Mouse (Mus musculus) adrenal gland, postnatal 10 days (tissue): ENCODE measurements at regions not wholly inside any gene's neighbourhood (a gene's known extent, or its start where the extent isn't known, plus 50 kb on each side); places are given as distances from the start of the nearest gene placed in this dataset.

Source experiments
- DNase-seq: peaks from one replicate; pipeline ENCODE4 v3.0.0; 2021; ENCODE audit warnings: mixed read lengths

DNA sequence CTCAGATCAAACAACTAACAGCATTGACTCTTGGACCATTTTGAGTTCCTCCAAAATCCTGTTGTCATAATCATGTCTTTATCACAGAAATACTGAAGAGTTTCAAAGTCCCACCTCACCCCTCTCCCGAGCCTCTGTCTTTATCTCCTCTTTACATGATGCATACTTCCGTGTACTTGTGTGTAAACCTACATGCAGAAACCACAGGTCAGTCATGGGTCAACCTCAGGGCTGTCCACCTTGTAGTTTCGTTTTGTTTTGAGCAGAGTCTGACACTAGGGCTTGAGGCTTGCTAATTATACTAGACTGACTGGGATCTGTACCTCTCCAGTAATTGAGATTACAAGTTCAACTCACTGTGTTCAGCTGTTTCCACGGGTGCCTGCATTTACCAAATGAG, 348.4 kb upstream of the Acvr2a start:
- no peak for DNase-seq

DNA sequence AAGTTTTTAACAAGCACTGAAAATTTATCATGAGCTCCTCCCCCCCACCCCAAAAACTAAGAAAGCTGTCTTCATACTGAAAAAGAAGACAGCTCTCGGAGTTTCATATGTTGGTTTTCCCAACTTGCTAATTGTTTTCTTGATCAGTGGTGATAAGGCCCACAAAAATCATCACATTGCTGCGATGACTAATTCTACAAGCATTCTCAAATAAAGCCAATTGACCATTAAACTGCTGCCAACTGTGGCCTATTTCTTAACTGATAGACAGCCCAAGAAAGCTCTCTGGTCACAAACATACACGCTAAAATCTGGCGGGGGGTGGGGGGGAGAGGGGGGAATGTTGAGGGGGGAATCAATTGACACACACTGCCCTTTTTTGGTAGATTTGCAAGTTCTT, 345.0 kb upstream of the Acvr2a start:
- no peak for DNase-seq

DNA sequence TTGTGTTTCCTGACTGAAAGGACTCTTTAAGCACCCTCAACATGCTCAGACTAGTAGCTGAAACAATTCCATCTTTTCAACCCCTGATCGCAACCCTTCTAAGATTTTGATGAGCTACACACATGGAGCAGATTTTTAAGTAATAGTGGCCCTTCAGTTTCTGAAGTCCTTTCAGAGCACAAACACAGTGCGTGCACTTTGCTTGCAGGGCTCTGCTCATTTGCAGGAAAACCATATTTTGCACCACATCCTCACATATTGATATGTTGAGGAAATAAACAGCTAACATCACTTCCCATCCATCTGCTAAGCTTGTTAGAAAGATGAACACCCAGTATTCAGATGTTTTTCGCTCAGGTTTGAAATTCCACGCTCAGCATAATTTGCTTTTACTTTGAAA, 344.6 kb upstream of the Acvr2a start:
- no peak for DNase-seq

DNA sequence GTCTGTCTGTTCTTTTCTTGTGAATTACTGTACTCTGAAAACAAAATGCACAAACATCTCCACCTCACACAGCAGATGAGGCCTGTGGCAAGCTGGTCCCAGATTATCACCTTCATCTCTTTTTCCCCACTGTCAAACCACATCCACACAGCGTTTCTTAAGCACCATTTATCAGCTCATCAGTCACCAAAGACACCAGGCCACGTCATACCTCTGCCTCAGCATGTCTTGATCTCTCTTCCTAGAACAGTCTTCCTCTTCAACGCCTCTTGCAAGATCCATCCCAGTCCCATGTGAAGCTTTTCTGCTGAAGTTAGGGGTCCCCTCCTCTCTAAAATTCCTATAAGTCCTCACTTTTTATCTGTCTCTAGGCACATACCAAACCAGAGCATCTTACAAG, 340.8 kb upstream of the Acvr2a start:
- DNase-seq: no peak

DNA sequence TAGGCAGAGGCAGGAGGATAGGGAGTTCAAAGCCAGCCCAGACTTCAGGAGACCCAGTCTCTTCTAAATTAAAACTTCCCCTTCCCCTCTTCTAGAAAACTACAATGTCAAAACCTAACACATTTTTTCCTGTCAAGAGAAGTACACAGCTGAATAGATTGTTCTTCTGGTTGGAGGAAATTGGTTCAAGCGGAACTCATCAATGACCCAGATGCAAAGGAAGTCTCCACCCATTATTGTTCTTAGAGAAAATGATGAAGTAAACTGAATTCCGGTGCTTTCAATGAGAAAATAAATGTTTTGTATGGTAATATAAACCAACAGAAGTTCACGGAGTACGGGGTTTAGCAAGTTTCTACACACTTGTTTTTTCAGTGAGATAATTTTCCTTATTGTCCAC, 339.3 kb upstream of the Acvr2a start:
- DNase-seq: no peak

DNA sequence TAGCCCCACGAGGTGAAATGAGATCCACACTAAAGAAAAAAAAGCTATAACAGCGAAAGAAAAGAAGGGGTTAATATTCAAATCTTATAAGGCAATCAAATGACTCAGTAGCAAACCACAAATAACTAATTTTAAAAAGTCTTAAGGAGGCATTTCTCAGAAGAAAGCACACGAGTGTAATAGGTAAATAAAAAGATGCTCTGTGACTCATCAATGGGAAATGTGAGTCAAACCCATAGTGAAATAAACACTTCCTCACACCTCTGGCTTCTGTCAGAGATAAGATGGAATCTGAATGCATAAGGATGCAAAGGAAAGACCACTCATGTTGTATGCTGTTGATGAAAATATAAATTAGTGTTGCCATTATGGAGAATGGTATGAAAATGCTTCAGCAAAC, 337.1 kb upstream of the Acvr2a start:
- no peak for DNase-seq

DNA sequence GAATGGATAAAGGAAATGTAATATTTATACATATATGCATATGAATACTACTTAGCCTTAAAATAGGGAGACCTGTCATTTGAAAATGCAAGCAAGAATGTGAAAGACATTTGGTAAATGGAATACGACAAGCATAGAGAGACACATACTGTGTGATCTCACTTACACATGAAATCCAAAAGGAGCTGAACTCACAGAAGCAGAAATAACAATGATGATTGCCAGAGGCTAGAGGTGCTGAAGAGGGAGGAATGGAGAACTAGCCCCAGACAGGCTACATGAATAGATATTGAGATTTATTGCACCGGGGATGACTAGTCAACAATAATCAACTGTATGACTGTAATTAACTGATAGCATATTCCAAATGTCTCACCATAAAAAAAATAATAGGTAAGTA, 336.6 kb upstream of the Acvr2a start:
- no peak for DNase-seq

DNA sequence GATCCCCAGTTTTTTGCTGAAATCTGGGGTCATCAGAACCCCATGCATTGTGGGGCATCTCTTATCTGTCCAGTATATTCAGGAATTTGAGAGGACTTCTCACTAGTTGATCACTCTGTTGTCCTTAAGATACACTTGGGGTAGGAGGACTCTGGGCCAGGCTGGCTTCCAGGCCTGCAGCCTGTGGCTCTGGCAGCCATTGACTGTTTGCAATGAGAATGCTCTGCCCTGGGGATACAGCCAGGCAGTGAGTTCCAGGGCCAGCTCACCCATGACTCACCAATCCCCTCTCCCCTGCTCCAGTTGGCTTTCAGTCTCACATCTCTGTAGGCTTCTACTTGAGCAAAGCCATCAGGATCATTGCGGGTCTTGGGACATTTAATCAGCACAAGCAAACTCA, 334.3 kb upstream of the Acvr2a start:
- DNase-seq: peak; percentile 53

DNA sequence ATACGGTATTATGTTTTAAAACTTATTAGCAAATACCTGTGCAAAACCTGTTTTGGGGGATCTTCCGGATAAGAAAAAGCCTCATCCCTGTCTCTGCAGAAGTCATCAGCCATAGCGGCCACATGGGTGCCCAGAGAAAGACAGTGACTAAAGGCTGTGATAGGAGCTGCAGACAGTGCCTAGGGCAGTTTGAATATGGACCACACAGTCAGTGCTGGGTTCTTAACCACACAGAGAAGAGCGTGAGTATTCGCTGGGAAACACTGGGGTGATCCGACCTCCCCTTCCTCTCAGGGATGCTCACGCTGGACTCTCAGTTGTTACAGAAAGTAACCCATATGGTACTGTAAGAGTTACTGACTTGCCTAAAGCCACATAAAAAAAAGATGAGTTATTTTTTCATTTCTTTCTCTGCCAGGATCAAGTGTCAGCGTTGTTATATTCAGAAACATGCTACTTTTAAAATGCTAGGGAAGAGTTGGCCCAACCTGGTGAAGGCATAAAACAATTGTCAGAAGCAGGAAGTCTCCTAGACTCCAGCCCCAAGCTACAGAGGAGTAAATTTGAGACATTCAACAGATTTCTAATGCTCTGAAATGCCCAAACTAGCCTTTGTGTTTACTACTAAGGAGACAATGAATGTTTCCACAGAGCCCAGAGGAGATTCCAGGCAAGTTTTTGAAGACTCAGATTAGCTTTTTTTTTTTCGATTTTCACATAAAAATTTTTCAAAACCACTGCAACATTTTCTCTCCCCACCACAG, 333.3 kb upstream of the Acvr2a start:
- no peak for DNase-seq

DNA sequence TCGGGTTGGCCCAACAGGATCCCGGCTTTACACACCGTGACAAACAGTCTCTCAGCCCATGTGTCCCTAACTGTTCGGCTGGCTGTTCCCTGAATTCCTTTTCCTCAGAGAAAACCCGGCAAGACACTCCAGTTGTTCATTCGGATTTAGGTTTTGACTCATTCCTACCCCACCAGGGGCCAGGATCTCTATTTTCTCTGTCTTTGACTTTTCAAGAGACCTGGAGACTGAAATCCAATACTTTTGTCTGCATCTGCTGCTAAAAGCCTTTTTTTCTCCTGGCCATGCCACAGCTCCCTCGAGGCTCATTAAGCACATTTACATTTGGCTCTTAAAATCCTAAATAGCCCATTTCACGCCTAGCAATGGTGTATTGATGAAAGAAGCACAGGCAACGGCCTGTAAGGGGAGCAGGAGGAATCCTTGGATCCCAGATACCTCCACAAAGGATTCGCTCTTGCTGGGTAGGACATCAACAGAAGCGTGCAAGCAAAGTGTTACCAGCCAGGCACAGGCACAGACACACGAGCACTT, 332.6 kb upstream of the Acvr2a start:
- DNase-seq: no peak

DNA sequence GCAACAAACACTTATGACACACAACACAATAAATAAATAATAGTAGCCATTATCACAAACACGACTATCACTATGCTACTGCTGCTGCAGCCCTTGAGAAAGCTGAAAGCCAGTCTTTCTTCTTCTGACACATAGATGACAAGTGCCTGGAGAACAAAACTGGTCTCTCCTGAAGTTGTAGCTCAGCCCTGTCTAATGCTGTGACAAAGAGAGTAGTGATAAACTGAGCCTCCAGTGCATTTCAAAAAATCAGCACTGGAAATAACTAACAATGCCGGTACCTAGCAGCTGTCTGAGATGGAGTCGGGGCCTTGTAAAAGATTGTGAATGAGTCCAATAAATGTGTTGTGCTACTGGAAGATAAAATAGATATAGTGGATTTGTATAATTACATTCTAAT, 320.3 kb upstream of the Acvr2a start:
- no peak for DNase-seq

DNA sequence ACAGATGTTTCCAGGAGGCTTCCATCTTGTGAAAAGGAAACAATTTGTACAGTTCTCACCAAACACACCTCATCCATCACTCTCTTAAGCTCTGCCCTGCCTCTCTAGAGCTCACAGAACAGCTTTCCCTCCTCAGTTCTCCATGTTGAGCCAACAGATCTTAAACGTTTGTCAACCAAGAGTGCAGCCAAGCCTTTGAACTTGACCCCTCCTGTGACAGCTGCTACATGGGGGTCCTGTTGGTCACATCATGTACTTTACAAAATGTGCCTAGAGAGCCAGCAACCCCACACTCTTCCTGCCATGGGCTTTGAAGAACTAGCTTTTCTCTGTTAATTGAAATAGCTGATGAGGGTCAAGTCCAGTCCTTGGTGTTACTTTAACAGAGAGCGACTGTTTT, 319.8 kb upstream of the Acvr2a start:
- no peak for DNase-seq

DNA sequence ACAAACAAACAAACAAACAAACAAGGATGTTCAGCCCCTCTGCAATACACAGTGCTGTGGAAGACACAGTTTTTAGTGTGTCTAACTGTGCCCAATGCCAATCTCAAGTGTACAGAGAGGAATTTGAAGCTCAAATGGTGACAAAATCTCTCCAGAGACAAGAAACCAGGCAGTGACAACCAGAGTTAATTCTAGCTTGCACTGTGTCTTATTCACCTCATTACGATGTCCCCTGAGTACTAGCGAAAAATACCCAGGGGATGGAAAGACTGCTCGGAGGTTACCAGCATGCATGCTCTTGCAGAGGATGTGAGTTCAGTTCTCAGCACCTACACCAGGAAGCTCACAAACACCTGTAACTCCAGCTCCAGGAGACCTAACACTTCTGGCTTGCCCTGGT, 319.3 kb upstream of the Acvr2a start:
- no peak for DNase-seq

DNA sequence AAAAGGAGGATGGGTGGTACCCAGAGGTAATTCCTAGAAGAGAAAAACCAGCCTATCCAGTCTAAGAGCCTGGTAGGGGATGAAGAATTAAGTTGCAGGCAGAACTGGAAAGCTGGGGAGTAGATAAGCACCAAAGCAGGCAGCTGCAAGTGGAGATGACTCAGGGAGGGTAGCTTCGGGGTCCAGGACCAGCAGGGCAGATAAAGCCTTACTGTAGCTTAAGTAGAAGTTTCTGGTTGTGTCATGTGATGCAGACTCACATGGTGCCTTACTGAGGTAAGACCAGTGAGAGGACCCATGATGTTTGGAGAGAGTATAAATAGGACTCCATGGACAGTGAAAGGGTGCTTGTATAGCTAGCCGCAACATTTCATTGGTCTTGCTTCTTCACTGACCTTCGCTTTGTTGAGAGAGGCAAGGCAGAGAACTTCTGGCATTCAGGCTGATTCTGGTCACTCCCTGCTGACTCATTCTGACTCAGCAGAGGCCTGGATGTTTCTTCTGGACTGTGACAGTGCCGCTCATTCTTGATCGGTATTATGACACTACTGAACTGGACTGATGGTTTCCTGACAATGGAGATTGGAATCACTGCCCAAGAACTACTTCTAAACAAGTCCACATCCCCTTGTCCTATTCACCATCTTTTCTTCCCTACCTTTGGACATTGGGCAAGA, 315.7 kb upstream of the Acvr2a start:
- no peak for DNase-seq

DNA sequence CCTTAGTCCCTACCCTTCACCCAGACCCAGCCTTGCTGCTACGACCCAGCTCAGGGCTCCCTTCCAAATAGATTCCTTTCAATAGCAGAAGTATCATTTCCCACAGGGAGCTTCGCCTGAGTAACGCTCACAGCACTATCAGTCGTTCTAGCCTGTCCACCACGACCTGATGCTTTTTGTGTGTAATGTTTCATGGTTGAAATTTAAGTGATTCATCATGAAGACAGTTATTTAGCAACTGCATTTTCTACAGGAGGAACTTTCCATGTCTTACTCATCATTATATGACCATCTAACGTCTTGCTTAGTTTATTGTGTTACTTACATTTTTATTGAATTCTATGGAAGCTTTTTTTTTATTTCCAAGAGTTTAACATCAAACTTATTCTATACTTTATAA, 314.5 kb upstream of the Acvr2a start:
- no peak for DNase-seq

DNA sequence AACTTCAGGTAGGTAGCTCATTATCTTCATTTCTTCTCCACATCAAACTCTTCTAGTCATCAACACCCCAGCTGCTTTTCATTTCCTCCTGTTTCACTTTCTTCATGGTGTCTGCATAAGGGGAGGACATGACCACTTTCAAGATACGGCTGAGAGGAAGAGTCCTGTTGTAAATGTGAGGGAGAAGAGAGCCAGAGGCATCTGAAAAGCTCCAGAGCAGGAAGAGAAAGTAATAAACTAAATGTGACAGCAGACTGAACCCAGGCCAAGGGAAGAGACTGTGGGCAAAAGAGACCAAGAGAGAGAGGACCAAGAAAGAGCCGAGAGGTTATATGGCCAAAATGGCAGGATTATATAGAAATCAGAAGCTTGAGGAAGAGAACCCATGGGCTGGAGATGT, 312.5 kb upstream of the Acvr2a start:
- no peak for DNase-seq

DNA sequence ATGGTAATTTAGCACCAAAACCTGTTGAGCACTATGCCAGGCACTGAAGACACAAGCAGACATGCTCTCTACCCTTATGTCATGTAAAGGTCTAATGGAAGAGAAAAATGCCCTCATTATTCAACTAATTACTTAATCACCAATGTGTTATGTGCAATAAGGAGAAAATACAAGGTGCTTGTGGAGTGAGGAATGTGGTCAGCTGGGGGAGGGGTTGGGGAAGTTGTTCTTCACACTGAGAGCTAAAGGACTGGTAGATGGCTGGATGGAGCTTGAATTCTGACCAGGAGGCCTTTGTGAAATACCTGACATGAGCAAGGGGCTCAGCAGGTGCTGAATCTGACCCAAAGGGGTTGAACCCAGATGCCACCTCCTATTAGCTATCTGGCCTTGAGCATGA, 300.1 kb upstream of the Acvr2a start:
- no peak for DNase-seq

DNA sequence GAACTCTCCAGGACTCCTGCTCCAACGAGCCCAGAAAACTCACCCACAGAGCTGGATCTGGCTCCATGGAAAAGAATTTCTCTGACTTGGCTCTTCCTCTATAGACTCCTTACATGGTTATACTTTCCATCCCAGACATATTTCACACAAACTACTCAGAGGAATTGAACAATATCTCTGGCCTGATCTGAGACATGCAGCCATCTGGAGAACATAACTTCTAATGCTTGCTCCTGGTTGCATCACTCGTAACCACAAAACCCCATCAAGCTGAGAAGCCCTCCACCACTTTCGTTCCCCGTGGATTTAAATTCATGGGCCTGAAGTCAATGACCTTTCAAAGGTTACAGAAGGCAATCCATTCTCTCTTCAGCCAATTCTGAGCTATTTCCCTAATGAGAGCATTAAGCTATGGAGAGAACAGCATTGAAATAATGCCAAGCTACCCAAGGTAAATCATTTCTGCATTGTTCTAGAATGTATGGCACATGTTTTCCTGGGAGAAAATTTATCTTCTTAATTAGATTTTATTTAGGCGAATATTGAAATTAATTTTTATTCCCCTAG, 294.0 kb upstream of the Acvr2a start:
- DNase-seq: no peak

DNA sequence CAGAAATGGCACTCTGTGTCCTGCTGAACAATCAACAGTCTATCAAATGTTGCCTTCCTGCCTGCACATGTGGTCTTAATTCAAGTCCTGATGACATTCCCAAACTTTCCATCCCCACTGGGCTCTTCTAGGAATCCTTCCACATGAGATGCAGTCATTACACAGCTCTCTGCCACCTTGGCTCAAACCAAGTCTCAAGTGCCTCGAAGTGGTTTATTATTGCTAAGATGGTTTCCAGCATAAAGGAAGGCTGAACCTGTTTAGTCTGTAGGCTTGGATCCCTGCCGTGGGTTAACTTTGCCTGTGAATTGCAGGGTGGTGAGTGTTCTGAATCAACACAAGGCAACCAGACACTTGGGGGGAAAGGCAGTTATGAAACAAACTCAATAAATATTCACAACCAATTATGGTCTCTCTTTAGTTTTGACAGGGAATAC, 293.4 kb upstream of the Acvr2a start:
- DNase-seq: no peak

DNA sequence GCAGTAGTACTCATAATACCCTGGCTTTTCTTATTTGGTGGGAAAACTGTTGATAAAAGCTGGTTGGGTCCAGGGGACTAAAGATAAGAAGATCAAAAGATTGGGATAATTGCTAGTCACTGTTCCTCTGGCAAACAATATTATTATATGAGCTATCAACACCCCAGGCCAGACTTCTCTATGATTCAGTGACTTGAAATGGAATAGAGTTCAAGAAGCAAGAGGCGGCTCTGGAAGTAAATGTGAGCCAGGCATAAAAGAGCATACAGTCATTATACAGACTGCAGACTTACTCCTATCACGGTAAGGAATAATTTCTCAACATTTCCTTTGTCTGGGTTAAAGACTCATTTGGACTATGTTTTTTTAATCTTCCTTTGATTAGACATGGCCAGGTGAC, 278.5 kb upstream of the Acvr2a start:
- DNase-seq: no peak

DNA sequence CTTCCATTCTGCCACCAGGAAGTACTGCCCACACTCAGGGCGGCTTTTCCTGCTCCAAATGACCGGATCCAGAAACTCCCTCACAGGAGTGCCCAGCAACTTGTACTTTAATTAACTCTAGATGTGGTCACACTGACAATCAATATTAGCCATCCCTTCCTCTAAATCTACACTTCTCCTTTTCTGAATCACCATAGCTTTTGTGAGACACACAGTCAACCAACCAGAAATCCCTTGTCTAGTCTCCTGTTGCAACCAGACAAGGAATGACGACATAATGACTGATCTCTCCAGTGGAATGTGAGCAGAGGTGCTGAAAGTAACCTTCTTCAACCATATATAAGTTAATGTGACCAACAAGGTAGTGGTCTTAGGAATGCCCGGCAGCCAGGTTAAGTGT, 277.0 kb upstream of the Acvr2a start:
- no peak for DNase-seq

DNA sequence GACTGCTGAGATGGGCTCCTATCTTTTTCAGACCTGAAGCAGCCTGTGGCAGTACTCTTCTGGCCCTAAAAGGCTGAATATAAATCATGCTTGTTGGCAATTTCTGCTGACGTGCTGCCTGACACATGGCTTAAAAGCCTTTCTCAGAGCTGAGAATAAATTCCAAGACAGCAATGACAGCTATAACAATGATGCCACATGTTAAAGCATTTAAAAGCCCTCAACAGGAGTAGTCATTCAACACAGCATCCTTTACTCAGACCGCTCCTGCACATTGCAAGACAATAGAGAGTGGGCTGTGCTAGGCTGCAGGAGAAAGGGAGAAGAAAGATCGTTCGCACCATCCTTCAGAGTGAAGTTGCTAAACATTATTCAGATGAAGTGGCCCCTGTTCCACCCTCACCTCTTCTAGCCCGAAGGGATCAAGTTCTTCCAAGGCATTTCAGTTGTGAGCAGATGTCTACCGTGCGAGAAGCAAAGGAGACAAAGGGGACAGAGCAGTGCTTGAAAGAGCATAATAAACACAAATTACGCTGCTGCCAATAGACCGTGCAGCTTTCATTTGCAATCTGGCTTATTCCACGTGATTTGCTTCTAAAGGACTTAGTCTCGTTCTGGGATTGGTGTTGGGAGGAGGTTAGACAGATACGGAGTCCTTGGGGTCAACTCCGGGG, 275.1 kb upstream of the Acvr2a start:
- peak; percentile 4 for DNase-seq

DNA sequence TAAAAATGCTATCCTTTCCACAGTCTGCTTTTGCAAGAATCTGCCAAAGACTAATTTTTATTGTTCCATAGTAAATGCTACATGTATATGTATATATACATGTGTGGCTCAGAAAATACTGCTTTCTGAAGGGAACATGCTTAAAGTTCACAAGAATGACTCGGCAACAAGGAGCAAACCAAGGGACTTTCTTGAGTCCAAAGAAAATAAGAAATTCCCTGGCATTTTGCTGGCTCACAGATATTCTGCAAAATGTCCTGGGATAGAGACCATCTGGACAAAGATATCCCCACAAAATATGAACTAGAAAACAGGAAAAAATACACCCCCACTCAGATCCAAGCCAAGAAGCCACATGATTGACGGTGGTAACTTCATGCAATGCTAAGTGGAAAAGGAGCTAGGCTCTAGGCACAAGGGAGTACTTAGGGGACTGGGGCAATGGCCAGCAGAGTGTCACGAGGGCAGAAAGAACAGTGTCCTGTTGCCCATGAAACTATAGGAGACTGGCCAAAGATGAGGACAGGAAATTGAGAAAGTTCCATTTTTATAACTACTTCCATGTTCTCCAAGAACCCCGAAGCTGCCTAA, 274.3 kb upstream of the Acvr2a start:
- peak; percentile 60 for DNase-seq
